Mouse (Mus musculus) lung, postnatal 0 days (tissue): ENCODE data around the gene Immp2l.

Source experiments
- CTCF ChIP-seq: IDR thresholded peaks from 2 replicates; pipeline ENCODE4 v1.5.1; 2016; ENCODE audit warnings: antibody characterized with exemption, mild to moderate bottlenecking
- EP300 ChIP-seq: IDR thresholded peaks from 2 replicates; pipeline ENCODE4 v1.6.1; 2016; ENCODE audit warnings: antibody characterized with exemption, mild to moderate bottlenecking, control low read depth

GRCm38 (mm10) chr12:41518897-41519296 is 495.0 kb downstream of the Immp2l start:
- no peak for TF ChIP-seq CTCF
- TF ChIP-seq EP300: no peak
